Mouse (Mus musculus) heart, postnatal 0 days (tissue): ENCODE data around the gene Adgrg2.

ENCODE experiments used
- CTCF ChIP-seq: IDR thresholded peaks from 2 replicates; pipeline ENCODE4 v1.5.1; 2016; ENCODE audit warnings: antibody characterized with exemption, control low read depth, low read depth
- EP300 ChIP-seq: IDR thresholded peaks from 2 replicates; pipeline ENCODE4 v1.6.1; 2016; ENCODE audit warnings: antibody characterized with exemption, low read depth

DNA sequence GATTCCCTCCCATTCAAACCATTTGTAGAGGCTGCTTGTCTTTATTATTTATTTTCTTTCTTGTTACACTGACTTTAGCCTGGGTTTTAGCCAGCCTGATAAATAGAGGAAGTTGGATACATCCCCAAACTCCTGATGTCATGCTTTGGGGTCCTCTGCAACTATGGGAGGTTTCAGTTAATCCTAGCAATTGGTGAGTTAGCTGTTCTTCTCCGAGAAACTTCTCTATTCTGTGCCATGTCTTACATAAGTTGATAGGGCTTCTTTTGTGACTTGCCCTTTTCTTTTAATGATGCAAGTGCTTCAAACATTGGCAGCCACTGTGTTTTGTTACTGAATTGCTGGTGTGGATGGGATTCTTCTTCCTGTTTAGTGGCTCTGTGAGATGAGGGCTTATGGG is 36.4 kb downstream of the Adgrg2 start:
- TF ChIP-seq CTCF (no peak), EP300 (no peak)
